Mouse (Mus musculus) liver, adult 2 months (tissue): ENCODE results near the gene Ephb2. TPM values are rescaled to one million over a fixed set of nuclear protein-coding genes. Genes with fewer than 3 reads are reported as not detected.

ENCODE experiments used
- DNase-seq: peaks from one replicate; pipeline ENCODE4 v3.0.0-alpha.2; 2011; ENCODE audit warnings: low read depth, low spot score; ENCODE audit errors: extremely low read depth
- H3K27ac ChIP-seq: fragments of 200-500 bp; replicated peaks from 2 replicates; pipeline ENCODE4 v1.5.1; 2012; ENCODE audit warnings: low read depth, mild to moderate bottlenecking, control low read depth, inconsistent platforms, low read length; ENCODE audit not compliant: insufficient read depth
- H3K27me3 ChIP-seq: fragments of 200-500 bp; 2 replicates; pipeline ENCODE4 v1.6.1; 2012; ENCODE audit warnings: mild to moderate bottlenecking, moderate library complexity, low read length, inconsistent platforms; ENCODE audit not compliant: control insufficient read depth, insufficient read depth
- H3K36me3 ChIP-seq: fragments of 200-500 bp; 2 replicates; pipeline ENCODE4 v1.6.1; 2012; ENCODE audit warnings: low read length, inconsistent platforms; ENCODE audit not compliant: control insufficient read depth, insufficient read depth
- H3K4me1 ChIP-seq: fragments of 200-500 bp; 2 replicates; pipeline ENCODE4 v1.6.1; 2011; ENCODE audit warnings: low read length; ENCODE audit not compliant: control insufficient read depth, insufficient read depth
- H3K4me3 ChIP-seq: fragments of 200-500 bp; 2 replicates; pipeline ENCODE4 v1.5.1; 2011; ENCODE audit warnings: low read depth, mild to moderate bottlenecking, control low read depth, low read length, moderate library complexity; ENCODE audit not compliant: insufficient read depth
- H3K79me2 ChIP-seq: fragments of 200-500 bp; 2 replicates; pipeline ENCODE4 v1.6.1; 2012; ENCODE audit warnings: inconsistent platforms, mild to moderate bottlenecking, low read length, moderate library complexity; ENCODE audit not compliant: control insufficient read depth, insufficient read depth
- H3K9ac ChIP-seq: fragments of 200-500 bp; 2 replicates; pipeline ENCODE4 v1.6.1; 2012; ENCODE audit warnings: low read depth, mild to moderate bottlenecking, control low read depth, inconsistent platforms, low read length
- CTCF ChIP-seq: fragments of 200-500 bp; IDR thresholded peaks from 2 replicates; pipeline ENCODE4 v1.5.1; 2011; ENCODE audit warnings: low read depth, low read length, control low read depth
- POLR2A ChIP-seq: fragments of 200-500 bp; IDR thresholded peaks from 2 replicates; pipeline ENCODE4 v1.6.1; 2011; ENCODE audit warnings: low read length, control low read depth; ENCODE audit not compliant: insufficient read depth; ENCODE audit errors: extremely low read depth
- WGBS: fragments of 180-500 bp; shearing (Covaris S2); methylation state at CpG from one replicate; pipeline ENCODE4 v1.1.7; 2018; 5-methylcytosine and 5-hydroxymethylcytosine counted together
- polyA plus RNA-seq: library from polyadenylated mRNA; depleted of rRNA; stranded (reverse); fragments of >200 nt; gene quantifications from 2 replicates; pipeline ENCODE4 v1.2.3, GENCODE M21; 2012
- total RNA-seq: library from RNA; depleted of rRNA; stranded (reverse); fragments of >200 nt; gene quantifications from 2 replicates; pipeline ENCODE4 v1.2.3, GENCODE M21; 2014

Gene Ephb2
- total and polyA plus RNA-seq, 2 experiments, result 0.18 to 0.37 TPM

DNA sequence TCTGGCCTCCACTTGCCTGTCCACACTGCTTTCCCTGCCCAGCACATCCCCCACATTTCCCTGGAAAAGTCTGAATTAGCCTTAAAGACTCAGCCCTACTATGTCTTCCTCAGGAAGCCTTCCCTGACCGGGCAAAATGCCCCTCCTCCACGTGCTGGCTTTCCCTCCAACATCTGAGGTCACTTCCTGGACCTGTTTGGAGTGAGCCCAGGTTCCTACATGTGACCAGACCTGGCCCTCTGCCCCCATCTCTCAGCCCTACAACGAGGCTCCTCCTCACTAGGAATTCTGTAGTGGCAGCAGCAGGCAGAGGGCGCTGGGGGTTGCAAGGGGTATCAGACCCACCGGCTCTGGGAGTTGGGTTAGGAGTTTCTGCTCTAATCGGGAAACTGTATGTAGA is 46.0 kb downstream of the Ephb2 start:
- H3K27ac ChIP-seq, result no peak overlapping the region
- H3K4me3 ChIP-seq, result no peak overlapping the region
- H3K4me1 ChIP-seq, result no peaks in the 10 kb centered on the region
- DNase-seq, result peak; percentile 15
- no peak overlapping the region for H3K9ac ChIP-seq
- H3K27me3 ChIP-seq, result no peaks in the 10 kb centered on the region
- H3K36me3 ChIP-seq, result no peaks in the 10 kb centered on the region
- 38% methylated on average over 6 of the region's 6 CpGs for WGBS
- TF ChIP-seq CTCF (no peak), POLR2A (no peak)
- no peaks in the 10 kb centered on the region for H3K79me2 ChIP-seq

DNA sequence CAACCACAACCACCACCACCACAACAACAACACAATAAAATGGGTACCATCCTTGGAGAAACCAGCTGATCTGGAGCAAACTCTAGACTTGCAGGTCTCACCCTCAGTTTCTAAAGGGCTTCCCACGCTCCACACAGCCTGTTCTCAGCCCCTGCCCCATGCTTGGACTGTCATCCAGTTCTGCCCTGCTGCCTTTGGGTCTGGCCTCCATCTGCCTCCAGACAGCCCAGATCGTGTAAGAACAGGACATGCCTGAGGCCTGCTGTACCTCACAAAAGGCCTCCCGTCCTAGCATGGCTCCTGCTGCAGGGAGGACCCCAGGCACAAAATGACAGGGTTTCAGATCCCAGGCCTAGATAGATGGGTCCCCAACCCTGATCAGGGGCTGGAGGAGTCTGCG is 48.4 kb downstream of the Ephb2 start:
- Histone ChIP-seq H3K4me1 (no peaks in the 10 kb centered on the region), H3K36me3 (no peaks in the 10 kb centered on the region), H3K4me3 (no peak overlapping the region), H3K27me3 (no peaks in the 10 kb centered on the region), H3K9ac (no peak overlapping the region), H3K79me2 (no peaks in the 10 kb centered on the region), H3K27ac (no peak overlapping the region)
- no peak for DNase-seq
- 85% methylated on average over 4 of the region's 4 CpGs for WGBS
- TF ChIP-seq POLR2A (no peak), CTCF (no peak)

DNA sequence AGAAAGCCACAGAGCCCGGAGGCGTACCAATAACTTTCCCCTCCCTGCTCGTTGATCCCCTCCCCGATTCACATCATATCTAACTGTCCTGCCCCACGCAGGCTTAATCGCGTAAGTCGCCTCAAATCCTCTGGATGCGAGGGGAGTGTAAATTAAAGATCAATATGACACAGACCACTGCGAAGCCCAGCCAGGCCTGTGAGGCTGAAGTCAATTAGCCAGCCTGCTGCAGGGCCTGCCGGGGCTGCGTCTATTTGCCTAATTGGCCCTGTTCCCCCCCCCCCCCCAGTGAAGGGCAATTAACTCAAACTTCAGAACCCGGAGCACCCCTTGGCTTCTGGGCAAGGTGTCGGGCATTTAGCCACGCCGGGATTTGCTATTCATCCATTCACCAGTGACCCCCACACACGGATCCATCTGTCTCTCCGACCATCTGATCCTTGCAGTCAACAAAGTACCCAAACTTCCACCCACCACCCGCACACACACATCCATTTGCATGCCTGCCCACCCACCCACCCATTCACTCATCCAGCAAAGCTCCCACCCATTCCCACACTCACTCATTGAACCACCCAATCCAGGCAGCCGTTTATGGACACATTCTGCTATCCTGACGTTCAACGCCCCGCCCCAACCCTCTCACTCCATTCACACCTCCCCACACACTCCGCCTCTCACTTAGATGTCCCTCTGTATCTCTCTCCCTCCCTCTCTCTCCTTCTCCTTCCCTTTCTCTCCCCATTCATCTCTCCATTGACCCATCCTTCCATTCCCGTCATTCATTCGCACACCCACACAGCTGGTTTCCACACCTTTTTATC is 49.1 kb downstream of the Ephb2 start:
- no peaks in the 10 kb centered on the region for H3K4me1 ChIP-seq
- 70% methylated on average over 26 of the region's 26 CpGs for WGBS
- H3K4me3 ChIP-seq, result no peak overlapping the region
- no peak for TF ChIP-seq CTCF
- no peak for TF ChIP-seq POLR2A
- no peaks in the 10 kb centered on the region for H3K36me3 ChIP-seq
- no peak overlapping the region for H3K27ac ChIP-seq
- no peak overlapping the region for H3K9ac ChIP-seq
- no peaks in the 10 kb centered on the region for H3K79me2 ChIP-seq
- DNase-seq, result no peak
- no peaks in the 10 kb centered on the region for H3K27me3 ChIP-seq

- WGBS, result 63% methylated on average over 22 of the region's 22 CpGs
- Histone ChIP-seq H3K9ac (no peak overlapping the region), H3K4me3 (no peak overlapping the region), H3K4me1 (no peaks in the 10 kb centered on the region), H3K27ac (no peak overlapping the region), H3K79me2 (no peaks in the 10 kb centered on the region), H3K27me3 (no peaks in the 10 kb centered on the region), H3K36me3 (no peaks in the 10 kb centered on the region)
- DNase-seq, result no peak
- TF ChIP-seq POLR2A, result no peak
- TF ChIP-seq CTCF, result no peak
Measured at GRCm38 (mm10) chr4:136783552-136784150, 52.1 kb downstream of the Ephb2 start.

DNA sequence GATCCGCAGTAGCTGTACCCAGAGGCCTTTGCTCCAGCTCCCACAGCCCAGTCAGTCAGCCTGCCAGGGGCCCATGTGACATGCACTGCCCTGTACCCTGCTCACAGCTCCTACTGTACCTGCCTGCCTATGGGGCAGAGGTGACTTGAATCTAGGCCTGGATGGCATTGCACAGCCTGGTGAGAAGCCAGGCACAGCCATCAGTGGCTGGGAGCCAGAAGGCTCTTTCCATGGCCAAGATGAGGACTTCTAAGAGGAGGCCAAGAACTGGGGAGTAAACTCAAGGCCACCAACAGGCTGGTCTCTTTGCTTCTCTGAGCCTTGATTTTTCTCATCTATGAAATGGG is 53.2 kb downstream of the Ephb2 start:
- Histone ChIP-seq H3K27ac (no peak overlapping the region), H3K27me3 (no peaks in the 10 kb centered on the region), H3K4me1 (no peaks in the 10 kb centered on the region), H3K9ac (no peak overlapping the region), H3K4me3 (no peak overlapping the region), H3K36me3 (no peaks in the 10 kb centered on the region), H3K79me2 (no peaks in the 10 kb centered on the region)
- 100% methylated on average over 1 of the region's 1 CpGs for WGBS
- TF ChIP-seq CTCF (no peak), POLR2A (no peak)
- no peak for DNase-seq

- TF ChIP-seq CTCF, result no peak
- no peak for TF ChIP-seq POLR2A
- H3K79me2 ChIP-seq, result no peaks in the 10 kb centered on the region
- WGBS, result 77% methylated on average over 13 of the region's 13 CpGs
- no peak overlapping the region for H3K27ac ChIP-seq
- H3K9ac ChIP-seq, result no peak overlapping the region
- no peaks in the 10 kb centered on the region for H3K27me3 ChIP-seq
- H3K36me3 ChIP-seq, result no peaks in the 10 kb centered on the region
- peak; percentile 42 for DNase-seq
- no peaks in the 10 kb centered on the region for H3K4me1 ChIP-seq
- no peak overlapping the region for H3K4me3 ChIP-seq
Measured at GRCm38 (mm10) chr4:136781868-136782578, 53.8 kb downstream of the Ephb2 start.
